Mouse (Mus musculus) hindbrain, postnatal 0 days (tissue): ENCODE results near the gene Dock7. TPM values are rescaled to one million over a fixed set of nuclear protein-coding genes. Genes with fewer than 3 reads are reported as not detected.
"Not testable (repeated sequence)": the region's sequence is repeated elsewhere in the genome, so short reads cannot be mapped to it uniquely, and the experiment has no call there.

Experiments
- ATAC-seq: fragments of 200-750 bp; cut with Nextera tagmentation; 2 replicates; pipeline ENCODE4 v1.8.0; 2017; ENCODE audit warnings: mild to moderate bottlenecking, moderate TSS enrichment, moderate library complexity
- DNase-seq: peaks from one replicate; pipeline ENCODE4 v3.0.0-alpha.2; 2015; ENCODE audit warnings: low spot score
- H3K27ac ChIP-seq: fragments of 300-500 bp; sonication (generic); 2 replicates; pipeline ENCODE4 v1.5.1; 2014; ENCODE audit warnings: mild to moderate bottlenecking
- H3K27me3 ChIP-seq: fragments of 300-500 bp; sonication (generic); 2 replicates; pipeline ENCODE4 v1.6.1; 2014; ENCODE audit warnings: low read length, mixed read lengths; ENCODE audit not compliant: insufficient read depth
- H3K36me3 ChIP-seq: fragments of 300-500 bp; sonication (generic); 2 replicates; pipeline ENCODE4 v1.6.1; 2014; ENCODE audit warnings: low read length, mixed read lengths; ENCODE audit not compliant: insufficient read depth
- H3K4me1 ChIP-seq: fragments of 300-500 bp; sonication (generic); 2 replicates; pipeline ENCODE4 v1.6.1; 2014; ENCODE audit warnings: antibody characterized with exemption, low read length, mixed read lengths; ENCODE audit not compliant: insufficient read depth
- H3K4me2 ChIP-seq: fragments of 300-500 bp; sonication (generic); 2 replicates; pipeline ENCODE4 v1.6.1; 2014; ENCODE audit warnings: low read depth, mild to moderate bottlenecking, low read length, moderate library complexity, mixed read lengths
- H3K4me3 ChIP-seq: fragments of 300-500 bp; sonication (generic); 2 replicates; pipeline ENCODE4 v1.5.1; 2014; ENCODE audit warnings: low read length
- H3K9ac ChIP-seq: fragments of 300-500 bp; sonication (generic); replicated peaks from 2 replicates; pipeline ENCODE4 v1.6.1; 2014; ENCODE audit warnings: mild to moderate bottlenecking, low read length, moderate library complexity, mixed read lengths
- H3K9me3 ChIP-seq: fragments of 300-500 bp; sonication (generic); 2 replicates; pipeline ENCODE4 v1.6.1; 2016; ENCODE audit warnings: low read length, mixed read lengths
- CTCF ChIP-seq: IDR thresholded peaks from 2 replicates; pipeline ENCODE4 v1.5.1; 2016; ENCODE audit warnings: antibody characterized with exemption, control low read depth, low read depth
- WGBS: fragments of 180-500 bp; shearing (Covaris S2); extraction: QIAGEN DNeasy Blood & Tissue Kit; methylation state at CpG from one replicate; pipeline ENCODE4 v1.1.7; 2014; 5-methylcytosine and 5-hydroxymethylcytosine counted together
- polyA plus RNA-seq: library from polyadenylated mRNA; unstranded; fragments of >200 nt; fragmentation: Nextera tagmentation; extraction: Ambion mirVana; gene quantifications from 2 replicates; pipeline ENCODE4 v1.2.1, GENCODE M21; 2015
- total RNA-seq: library from RNA; depleted of rRNA; stranded (reverse); fragments of >200 nt; gene quantifications from 2 replicates; pipeline ENCODE4 v1.2.3, GENCODE M21; 2014

Gene Dock7
- total and polyA plus RNA-seq, 2 experiments from 2014 or later = 31.4 to 72.8 TPM

GRCm38 (mm10) chr4:98938210-98938609 lies 182.5 kb downstream of the Dock7 start:
- not testable (repeated sequence) for H3K4me3 ChIP-seq, DNase-seq, H3K27me3 ChIP-seq, H3K4me1 ChIP-seq, H3K4me2 ChIP-seq, ATAC-seq, H3K27ac ChIP-seq, H3K9ac ChIP-seq, H3K9me3 ChIP-seq
- 93% methylated on average over 6 of the region's 6 CpGs for WGBS
- TF ChIP-seq CTCF = peak; percentile 24
- H3K36me3 ChIP-seq = peaks cover 34% of the 10 kb centered on the region

GRCm38 (mm10) chr4:98936036-98936435 lies 184.7 kb downstream of the Dock7 start:
- no peaks in the 10 kb centered on the region for H3K27me3 ChIP-seq
- 89% methylated on average over 6 of the region's 6 CpGs for WGBS
- no peak overlapping the region for H3K27ac ChIP-seq
- H3K36me3 ChIP-seq = peaks cover 25% of the 10 kb centered on the region
- H3K9ac ChIP-seq = no peak overlapping the region
- no peaks in the 10 kb centered on the region for H3K4me1 ChIP-seq
- DNase-seq = no peak
- H3K4me2 ChIP-seq = no peak overlapping the region
- no peak for ATAC-seq
- H3K9me3 ChIP-seq = no peaks in the 10 kb centered on the region
- TF ChIP-seq CTCF = no peak
- no peak overlapping the region for H3K4me3 ChIP-seq

- ATAC-seq (no peak), DNase-seq (no peak)
- Histone ChIP-seq H3K27ac (no peak overlapping the region), H3K27me3 (no peaks in the 10 kb centered on the region), H3K4me1 (peaks cover 13% of the 10 kb centered on the region; the same call in 1 of the 2 replicates), H3K9me3 (no peaks in the 10 kb centered on the region), H3K4me2 (peak overlapping the region; percentile 94), H3K4me3 (peak overlapping the region; percentile 87), H3K36me3 (no peaks in the 10 kb centered on the region), H3K9ac (no peak overlapping the region)
- no peak for TF ChIP-seq CTCF
- WGBS = 21% methylated on average over 6 of the region's 6 CpGs
Observed at GRCm38 (mm10) chr4:98925250-98925781, 195.4 kb downstream of the Dock7 start.

- no peaks in the 10 kb centered on the region for H3K36me3 ChIP-seq
- TF ChIP-seq CTCF = no peak
- WGBS = 7% methylated on average over 2 of the region's 2 CpGs
- peak overlapping the region; percentile 84 for H3K9ac ChIP-seq
- H3K27ac ChIP-seq = 0 out of 2 replicates have a peak overlapping the region, but pooled peaks have one; percentile 9
- no peaks in the 10 kb centered on the region for H3K9me3 ChIP-seq
- ATAC-seq = no peak
- no peaks in the 10 kb centered on the region for H3K27me3 ChIP-seq
- H3K4me2 ChIP-seq = peak overlapping the region; percentile 94
- H3K4me1 ChIP-seq = peaks cover 13% of the 10 kb centered on the region; the same call in 1 of the 2 replicates
- DNase-seq = no peak
- peak overlapping the region; percentile 87 for H3K4me3 ChIP-seq
Observed at GRCm38 (mm10) chr4:98924906-98925178, 195.9 kb downstream of the Dock7 start.

GRCm38 (mm10) chr4:98924071-98924905 lies 196.4 kb downstream of the Dock7 start:
- Histone ChIP-seq H3K36me3 (no peaks in the 10 kb centered on the region), H3K4me2 (peak overlapping the region; percentile 94), H3K4me3 (peak overlapping the region; percentile 87), H3K9me3 (no peaks in the 10 kb centered on the region), H3K27ac (peak overlapping the region; percentile 100), H3K27me3 (no peaks in the 10 kb centered on the region), H3K9ac (peak overlapping the region; percentile 84), H3K4me1 (peaks cover 13% of the 10 kb centered on the region; the same call in 1 of the 2 replicates)
- WGBS = 2% methylated on average over 65 of the region's 66 CpGs
- TF ChIP-seq CTCF = no peak
- peak; percentile 35 for DNase-seq
- peak; percentile 8 for ATAC-seq

- peak; percentile 60 for ATAC-seq
- peak; percentile 88 for DNase-seq
- Histone ChIP-seq H3K27ac (peak within 1 kb of the TSS; percentile 100), H3K4me3 (peak within 1 kb of the TSS; percentile 87), H3K27me3 (no peaks in the 10 kb centered on the region), H3K9ac (peak within 1 kb of the TSS; percentile 84), H3K4me2 (peak within 1 kb of the TSS; percentile 94), H3K9me3 (no peaks in the 10 kb centered on the region), H3K36me3 (no peaks in the 10 kb centered on the region), H3K4me1 (peaks cover 13% of the 10 kb centered on the region; the same call in 1 of the 2 replicates)
- WGBS = 1% methylated on average over 67 of the region's 67 CpGs
- TF ChIP-seq CTCF = no peak
Observed at GRCm38 (mm10) chr4:98923568-98924070, 197.1 kb downstream of the Dock7 start, which contains the start of gene Usp1. Gene Usp1 (plus strand): TSS chr4:98923810.
